Mouse (Mus musculus) monocyte, adult 2 months (primary cell): Measurements from ENCODE around the gene Prc1.
A peak's percentile ranks its signal among the peaks of the same experiment; 100 is the strongest.

Source experiments
- DNase-seq, 2 experiments: peaks; one replicate each; pipeline ENCODE4 v3.0.0; 2022; ENCODE audit warnings: low spot score in 2 of 2, low read depth in 1 of 2

The Prc1 gene

DNA sequence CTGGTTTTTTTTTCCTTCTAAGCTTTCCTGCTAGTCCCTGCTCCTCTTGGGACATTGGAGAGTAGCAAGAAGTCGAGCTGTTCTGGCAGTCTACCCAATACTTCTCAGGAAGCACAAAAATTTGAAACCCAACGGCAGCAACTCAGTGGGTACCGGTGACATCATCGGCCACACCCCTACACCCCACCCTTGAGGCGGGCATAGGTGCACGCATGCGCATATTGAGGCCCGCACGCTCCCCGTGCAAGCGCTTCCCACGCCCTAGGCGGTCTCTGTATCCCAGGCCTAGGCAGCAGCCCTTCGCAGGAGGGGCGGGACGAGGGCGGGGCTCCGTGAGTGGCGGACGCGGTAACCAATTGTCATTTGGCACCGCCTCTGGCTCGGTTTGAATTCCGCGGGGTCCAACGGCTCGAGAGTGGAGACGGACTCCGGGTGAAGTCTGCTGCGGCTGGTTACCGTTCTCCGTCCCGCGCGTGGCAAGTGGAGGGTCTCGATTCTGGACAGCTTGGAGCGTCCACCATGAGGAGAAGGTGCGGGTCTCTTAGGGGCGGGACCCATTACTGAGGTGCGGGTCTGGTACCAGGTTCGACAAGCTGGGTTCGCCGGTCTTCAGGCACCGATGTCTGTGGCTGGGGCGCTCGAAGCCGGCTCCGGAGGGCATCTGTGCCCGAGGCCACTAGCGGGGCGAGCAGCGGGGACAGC is at the start of gene Prc1:
Gene Prc1 (plus strand): TSS at position 389 of the 702 bp plus-strand sequence.
- DNase-seq: peak; percentile 97 to 98

DNA sequence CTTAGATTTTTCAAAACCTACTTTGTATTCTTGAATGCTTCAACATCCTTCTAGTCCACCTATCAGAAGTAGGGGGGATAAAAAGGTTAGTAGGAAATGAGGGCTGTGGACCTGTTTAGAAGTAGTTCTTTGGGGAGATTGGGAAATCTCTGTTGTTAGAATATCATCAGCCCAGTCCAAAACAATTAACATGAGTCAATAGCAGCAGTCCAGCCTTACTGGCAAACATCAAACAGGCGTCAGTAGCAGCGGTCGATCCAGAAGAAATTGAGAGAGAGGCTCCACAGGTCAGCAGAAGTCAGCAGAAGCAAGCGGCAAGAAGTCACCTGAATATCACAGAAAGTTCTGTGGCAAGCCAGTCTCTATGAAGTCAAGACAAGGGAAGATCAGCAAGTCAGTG is 49.4 kb upstream of the Prc1 start:
- DNase-seq: no peak

DNA sequence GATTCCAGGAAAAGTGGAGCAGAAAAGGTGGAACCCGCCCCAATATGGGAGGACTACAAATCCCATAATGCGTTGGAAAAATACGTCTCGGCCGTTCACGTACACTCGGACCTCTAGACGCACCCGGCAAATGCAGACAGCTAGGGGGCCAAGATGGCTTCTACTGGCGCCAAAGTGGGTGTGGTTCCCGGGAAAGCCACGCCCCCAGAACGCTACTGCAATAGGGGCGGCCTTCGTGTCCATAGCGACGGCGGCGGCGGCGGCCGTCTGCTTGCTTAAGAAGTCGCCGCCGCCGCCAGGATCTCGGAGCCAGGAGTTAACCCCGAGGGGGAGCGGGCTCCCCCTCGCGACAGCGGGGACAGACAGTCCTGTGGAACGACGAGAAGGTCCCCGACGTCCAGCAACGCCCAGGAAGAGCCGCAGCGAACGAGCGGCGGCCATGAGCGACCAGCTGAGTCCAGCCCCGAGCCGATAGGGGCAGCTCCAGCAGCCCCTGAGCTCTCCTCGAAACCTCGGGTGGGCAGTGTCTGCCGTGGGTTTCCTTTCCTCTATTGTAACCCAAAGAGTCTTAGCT is 48.0 kb upstream of the Prc1 start, which contains the start of gene Ttll13:
Gene Ttll13 (plus strand): TSS at position 229 of the 574 bp plus-strand sequence.
- DNase-seq: peak; percentile 93 to 94

DNA sequence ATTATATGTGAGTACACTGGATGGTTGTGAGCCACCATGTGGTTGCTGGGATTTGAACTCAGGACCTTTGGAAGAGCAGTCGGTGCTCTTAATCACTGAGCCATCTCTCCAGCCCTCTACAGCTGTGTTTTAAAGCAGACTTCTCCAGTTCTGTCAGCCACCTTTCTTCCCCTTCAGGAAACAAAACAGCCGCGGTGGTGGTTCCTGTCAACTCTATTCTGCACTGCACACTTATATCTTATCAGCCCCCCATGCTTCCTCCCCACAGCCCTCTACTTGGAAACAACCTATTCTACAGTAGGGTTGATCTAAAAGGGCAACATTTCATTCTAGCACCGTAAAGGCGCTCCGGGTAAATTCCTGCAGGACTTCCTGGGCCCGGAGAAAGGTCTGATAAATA is 47.4 kb upstream of the Prc1 start:
- DNase-seq: no peak

DNA sequence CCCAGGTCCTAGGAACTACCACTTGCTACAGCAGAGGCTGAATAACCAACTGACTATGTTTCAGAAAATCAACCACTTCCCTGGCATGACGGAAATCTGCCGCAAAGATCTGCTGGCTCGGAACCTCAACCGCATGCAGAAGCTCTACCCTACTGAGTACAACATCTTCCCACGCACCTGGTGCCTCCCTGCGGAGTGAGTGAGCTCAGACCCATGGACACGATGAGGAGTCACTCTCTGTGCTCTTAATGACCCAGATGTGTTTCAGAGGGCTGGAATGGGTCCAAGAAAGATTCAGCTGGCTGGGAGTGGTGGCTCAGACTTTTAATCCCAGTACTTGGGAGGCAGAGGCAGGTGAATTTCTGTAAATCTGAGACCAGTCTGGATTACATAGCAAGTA is 41.8 kb upstream of the Prc1 start:
- DNase-seq: no peak

DNA sequence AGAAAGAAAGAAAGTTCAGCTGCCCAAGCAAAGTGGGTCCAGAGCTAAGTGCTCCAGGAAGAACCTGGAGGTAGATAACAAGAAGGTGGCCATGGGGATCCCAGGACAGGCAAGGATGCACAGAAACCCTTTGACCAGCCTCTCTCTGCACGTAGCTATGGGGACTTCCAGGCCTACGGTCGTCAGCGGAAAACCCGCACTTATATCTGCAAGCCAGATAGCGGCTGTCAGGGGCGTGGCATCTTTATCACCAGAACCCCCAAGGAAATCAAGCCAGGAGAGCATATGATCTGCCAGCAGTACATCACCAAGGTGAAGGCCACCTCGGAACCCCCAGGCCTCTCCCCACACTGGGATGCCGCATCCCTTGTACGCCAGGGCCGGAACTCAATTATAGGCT is 41.4 kb upstream of the Prc1 start:
- DNase-seq: no peak

DNA sequence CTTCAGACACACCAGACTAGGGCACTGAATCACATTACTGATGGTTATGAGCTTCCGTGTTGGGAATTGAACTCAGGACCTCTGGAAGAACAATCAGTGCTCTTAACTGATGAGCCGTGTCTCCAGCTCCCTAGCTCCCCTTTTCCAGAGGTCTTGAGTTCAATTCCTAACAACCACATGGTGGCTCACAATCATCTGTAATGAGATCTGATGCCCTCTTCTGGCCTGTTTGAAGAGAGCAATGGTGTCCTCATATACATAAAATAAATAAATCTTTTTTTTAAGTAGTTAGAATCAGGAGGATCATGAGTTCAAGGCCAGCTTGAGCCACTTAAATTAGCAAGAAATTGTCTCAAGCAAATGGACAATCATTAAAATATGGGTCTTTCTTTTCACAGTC is 38.3 kb upstream of the Prc1 start:
- no peak for DNase-seq

DNA sequence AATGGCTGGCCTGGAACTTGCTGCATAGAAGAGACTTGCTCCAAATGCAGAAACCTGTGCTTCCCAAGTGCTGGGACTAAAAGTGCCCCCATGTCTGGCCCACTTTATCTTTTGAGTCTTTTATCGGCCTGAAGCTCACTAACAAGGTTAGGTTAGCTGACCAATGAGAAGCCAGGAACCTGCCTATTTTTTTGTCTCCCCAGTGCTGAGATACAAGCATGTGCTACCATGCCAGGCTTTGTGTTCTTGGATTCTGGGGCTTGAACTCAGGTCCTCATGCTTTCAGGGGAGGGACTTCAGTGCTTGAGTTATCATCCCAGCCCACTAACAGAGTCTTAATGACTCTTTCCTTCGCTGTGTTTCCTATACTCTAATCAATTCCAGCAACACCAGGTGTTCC is 36.5 kb upstream of the Prc1 start:
- no peak for DNase-seq

DNA sequence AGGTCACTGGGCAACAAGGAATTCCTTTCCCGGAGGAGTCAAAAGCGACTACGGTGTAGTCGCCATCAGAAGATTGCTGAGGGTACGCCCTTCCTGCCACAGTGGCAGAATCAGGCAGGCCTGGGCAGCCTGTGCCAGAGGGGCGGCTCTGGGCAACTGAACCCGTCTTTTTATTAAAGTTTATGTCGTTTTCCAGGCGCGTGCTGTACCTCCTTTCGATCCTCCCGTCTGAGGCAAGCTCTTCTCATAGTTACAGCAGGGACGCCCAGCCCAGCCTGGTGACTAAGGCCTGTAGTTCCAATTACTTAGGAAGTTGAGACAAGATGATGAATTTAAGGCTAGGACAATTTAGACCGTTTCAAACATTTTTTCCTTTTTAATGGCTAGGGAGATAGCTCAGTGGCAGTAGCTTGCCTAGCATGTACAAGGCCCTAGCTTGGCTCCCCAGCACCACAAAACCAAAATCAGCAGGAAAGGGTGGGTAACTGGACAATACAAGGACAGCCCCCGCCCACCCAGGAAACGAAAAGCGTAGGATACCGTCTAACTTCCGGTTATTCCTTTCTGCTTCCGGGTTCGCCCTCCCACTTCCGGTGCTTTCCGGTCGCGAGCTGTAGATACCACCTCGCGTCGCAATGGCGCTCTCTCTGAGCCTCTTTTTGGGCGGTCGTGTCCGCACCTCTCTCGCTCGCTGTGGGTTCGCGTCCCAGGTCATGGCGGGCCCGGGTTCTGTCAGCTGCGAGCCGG is 33.5 kb upstream of the Prc1 start, which contains the start of gene Ngrn:
Gene Ngrn (plus strand): TSS at position 591 of the 747 bp plus-strand sequence.
- DNase-seq: peak; percentile 41 to 61

DNA sequence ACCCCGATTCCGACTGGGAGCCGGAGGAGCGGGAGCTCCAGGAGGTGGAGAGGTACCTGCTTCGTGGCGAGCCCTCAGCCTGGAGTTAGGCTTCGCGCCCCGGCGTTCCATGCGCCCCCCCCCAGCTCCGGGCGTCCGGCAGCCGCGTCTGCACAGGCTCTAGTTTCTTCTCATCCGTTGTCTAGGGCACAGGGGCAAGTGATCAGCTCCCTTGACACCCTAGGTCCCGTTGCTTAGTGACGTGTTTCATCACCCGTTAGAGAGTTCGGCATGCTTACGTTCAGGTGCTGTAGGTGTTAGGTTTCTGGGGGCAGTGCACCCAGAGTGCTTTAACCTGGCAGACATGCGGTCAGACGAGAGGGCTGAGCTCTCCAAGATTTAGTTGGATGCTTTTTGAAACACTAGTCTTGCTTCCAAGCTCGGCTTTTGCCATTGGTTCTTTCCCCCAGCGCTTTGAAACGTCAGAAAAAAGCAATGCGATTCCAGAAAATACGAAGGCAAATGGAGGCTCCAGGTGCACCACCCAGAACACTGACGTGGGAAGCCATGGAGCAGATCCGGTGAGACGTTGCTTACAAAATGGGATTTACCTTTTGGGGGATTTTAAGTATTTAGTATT is 32.8 kb upstream of the Prc1 start:
- no peak for DNase-seq

DNA sequence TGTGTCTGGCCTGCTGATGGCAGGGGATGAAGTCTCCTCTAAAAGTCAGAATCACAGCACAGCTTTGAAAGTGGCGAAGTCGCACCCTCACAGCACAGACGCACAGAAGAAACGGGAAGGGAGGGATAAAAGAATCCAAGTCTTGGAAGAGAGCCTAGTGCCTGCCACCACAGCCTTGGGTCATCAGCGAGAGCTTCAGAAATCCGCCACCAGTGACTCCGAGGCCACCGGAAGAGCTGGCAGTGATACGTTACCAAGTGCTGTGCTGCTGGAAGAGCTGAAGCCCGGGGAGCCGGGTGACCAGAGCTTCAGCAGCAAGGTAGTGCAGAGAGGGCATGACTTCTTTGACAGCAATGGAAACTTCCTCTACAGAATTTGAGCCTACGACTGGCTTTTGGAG is 29.6 kb upstream of the Prc1 start:
- no peak for DNase-seq

DNA sequence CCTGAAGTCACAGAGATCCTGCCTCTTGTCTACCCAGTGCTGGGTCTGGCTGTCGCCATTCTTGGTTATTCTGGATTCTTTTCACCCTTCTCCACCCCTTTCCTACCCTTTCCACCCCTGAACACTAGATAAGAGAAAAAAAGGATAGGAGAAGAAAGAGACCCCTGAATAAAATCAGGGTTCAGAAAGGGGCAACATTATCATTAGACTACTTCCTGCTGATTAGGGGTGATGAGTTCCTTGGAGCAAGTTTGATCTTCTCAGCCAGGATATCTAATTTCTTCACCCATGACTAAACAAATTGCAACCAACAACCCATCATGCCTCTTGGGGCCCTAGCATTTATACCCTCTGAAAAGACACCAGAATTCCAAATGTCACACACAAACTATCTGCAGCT is 26.5 kb upstream of the Prc1 start:
- DNase-seq: no peak

DNA sequence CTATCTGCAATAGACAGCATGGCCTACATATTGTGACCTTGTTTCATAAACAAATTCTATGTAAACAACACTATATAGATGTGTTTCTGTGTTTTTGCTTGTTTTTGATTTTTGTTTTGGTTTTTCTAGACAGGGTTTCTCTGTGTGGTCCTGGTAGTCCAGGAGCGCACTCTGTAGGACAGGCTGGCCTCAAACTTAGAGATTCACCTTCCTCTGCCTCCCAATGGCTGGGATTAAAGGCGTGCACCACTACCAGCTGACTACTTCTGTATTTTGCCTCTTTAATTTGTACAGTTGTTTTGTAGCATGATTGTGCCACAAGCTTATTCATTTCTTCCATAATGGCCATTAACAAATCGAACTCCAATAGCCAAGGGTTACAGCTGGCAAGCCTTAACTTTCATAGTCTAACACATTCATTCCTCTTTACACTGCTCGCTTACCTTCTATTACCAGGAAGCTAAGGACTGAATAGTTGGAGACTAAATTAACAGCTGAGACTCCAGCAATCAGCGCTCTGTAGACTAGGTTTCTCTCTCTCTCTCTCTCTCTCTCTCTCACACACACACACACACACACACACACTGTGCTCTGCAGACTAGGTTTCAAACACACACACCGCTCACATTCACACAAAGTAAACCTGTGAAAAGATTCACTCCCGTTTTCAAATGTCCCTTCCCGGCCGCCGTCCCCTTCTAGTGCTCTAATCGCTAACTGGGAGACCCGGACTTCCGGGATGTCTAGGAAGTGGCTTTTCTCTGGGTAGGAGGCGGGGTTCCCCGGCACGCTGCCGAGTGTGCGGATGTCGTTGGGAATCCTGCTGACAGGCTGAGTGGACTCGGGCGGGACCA is 25.1 kb upstream of the Prc1 start, which contains the start of gene Vps33b:
Gene Vps33b (plus strand): TSS at position 753 of the 854 bp plus-strand sequence.
- peak; percentile 68 to 80 for DNase-seq

DNA sequence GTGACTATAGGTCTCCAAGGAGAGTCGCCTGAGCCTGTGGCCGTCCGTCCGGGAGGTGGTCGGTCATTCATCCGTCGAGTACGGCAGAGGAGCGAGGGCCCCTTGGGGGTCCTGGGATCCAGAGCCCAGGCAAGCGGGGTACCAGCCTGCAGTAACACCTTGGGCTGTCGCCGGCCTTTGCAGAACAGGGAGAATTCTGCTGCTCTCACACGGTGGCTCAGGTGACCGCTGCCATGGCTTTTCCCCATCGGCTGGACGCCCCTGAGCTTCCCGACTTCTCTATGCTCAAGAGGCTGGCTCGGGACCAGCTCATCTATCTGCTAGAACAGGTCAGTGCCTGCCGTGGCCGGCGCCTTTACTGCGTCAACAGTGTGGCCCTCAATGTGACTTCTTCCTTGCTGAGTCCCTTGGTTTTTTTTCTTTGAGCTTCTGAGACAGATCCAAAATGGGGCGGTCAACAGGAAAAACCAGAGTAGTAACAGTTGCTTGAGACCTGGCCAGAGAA is 24.4 kb upstream of the Prc1 start:
- no peak for DNase-seq

DNA sequence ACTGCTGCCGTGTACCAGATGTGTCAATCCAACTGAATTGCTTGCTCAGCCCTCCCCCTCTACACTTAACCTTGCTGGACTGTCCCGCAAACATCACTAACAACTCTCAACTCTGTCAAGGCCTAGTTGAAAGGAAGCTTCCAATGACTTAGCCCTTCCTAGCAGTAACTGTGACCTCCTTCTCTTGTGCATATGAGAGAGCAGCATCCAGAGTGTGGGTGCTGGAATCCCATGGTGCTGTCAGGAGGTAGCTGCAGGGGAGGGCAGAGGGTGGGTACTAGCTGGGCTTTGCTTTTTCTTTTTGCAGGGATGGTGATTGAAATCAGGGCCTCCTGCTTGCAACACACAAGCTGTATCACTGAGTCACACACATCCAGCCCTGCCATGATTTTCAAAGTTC is 20.8 kb upstream of the Prc1 start:
- DNase-seq: no peak

DNA sequence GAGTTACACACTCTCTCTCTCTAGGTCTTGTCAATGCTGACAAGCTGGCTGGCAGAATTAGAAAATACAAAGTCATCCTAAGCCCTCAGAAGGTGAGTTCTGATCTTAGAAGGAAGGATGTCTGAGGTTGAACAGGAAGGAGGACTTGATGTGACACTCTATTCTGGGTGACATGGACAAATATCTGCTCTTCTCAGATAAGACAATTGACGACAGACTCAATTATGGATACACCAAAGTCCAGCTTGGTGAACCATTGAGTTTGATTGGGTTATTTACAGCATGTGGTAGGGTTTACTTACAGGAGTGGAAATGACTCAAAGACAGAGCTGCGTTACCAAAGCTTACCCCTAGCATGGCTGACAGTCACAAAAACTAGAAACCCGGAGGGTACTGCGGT is 17.9 kb upstream of the Prc1 start:
- DNase-seq: no peak

DNA sequence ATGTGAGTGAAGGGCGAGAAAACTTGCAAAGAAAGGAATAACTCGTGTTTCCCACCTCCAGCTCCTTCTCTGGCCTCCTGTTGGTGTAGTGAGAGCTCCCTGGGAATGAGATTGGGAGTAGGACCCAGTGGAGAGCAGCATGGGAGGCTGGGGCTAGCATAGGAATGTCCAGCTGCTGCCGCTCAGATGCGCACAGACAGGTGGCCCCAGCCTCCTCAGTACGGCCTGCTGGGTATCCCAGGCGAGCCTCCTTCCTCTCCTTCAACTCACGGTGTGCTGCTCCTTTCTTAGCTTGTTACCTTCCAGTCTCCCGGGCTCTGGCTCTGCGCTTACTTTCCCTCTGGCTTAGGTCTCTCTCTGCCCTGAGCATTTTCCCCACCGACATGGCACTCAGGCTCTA is 14.2 kb upstream of the Prc1 start:
- DNase-seq: no peak

DNA sequence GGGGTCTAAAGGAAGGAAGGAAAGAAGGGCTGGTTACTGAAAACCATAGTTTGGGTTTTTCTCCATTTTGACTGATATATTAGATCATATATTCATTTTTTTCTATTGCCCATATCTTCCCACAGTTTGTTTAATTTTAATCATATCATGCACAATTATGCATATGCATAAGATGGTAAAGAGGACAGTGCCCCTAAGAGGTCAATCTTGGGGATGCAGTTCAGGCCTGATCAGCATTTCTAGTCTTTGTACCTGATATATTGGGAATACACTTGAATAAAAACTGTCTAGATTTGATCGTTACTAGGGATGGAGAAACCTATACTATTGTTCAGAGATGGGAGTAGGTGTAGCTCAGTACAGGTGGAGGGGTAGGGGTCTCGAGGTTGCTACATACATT is 13.3 kb upstream of the Prc1 start:
- no peak for DNase-seq

DNA sequence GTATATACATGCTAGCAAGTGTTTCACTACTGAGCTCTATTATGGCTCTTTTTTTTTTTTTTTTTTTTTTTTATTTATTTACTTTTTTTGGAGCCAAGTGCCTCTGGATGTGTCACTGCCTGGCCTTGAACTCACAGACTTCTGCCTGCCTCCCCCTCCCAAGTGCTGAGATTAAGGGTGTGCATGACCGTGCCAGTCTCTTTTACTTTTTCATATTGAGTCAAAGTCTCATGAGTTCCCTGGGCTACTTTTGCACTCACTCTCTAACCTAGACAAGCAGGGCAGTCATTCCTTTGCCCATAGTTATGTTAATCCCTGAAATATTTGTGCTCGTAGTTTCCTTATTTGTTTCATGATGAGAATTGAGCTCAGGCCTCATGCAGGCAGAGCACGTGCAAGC is 12.6 kb upstream of the Prc1 start:
- DNase-seq: no peak

DNA sequence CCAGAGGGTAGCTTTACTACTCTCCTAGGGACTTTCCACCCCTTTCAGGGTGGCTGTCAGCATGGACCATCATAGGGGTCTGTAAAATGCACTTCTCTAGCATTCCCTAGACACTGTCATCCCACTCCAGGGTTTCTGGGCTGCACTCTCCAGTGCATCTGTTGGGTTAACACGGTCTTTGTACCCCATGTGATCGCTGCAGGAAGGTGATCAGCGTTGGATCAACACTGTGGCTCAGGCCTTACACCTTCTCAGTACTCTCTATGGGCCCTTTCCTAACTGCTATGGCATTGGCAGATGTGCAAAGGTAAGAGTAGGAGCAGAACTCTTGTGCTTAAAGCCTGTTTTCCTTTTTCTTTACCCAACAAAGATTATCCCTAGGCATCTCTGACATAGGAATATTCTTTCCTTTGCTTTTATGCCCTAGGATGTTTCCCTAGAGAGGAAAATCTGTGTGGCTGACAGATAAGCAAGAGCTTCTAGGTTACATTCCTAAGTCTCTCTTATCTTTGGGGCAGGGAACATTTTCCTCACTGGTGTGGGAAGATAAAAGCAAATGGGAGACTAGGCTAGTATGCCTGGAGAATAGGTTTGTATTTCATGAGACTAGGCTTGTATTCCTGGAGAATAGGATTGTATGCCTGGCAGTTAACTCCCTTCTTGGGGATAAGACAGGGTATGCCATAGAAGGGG is 10.9 kb upstream of the Prc1 start:
- DNase-seq: no peak
